Mouse (Mus musculus) liver, embryonic 11.5 days (tissue): ENCODE results near the gene Nmnat3. TPM values are rescaled to one million over a fixed set of nuclear protein-coding genes. Genes with fewer than 3 reads are reported as not detected.

Experiments used
- ATAC-seq: fragments of 200-750 bp; cut with Nextera tagmentation; replicated peaks from 2 replicates; pipeline ENCODE4 v1.8.0; 2017; ENCODE audit warnings: moderate number of reproducible peaks, mild to moderate bottlenecking, moderate TSS enrichment, moderate library complexity; ENCODE audit not compliant: low FRiP score
- DNase-seq: peaks from one replicate; pipeline ENCODE4 v3.0.0-alpha.2; 2017; ENCODE audit warnings: low spot score
- H3K27ac ChIP-seq: fragments of 300-500 bp; sonication (generic); 2 replicates; pipeline ENCODE4 v1.5.1; 2014; ENCODE audit warnings: mild to moderate bottlenecking, low read depth, low read length, control low read depth
- H3K27me3 ChIP-seq: fragments of 300-500 bp; sonication (generic); replicated peaks from 2 replicates; pipeline ENCODE4 v1.6.1; 2014; ENCODE audit warnings: low read length, mixed read lengths; ENCODE audit not compliant: control insufficient read depth, insufficient read depth
- H3K36me3 ChIP-seq: fragments of 300-500 bp; sonication (generic); 2 replicates; pipeline ENCODE4 v1.6.1; 2014; ENCODE audit warnings: mild to moderate bottlenecking, low read length, moderate library complexity, mixed read lengths; ENCODE audit not compliant: control insufficient read depth, insufficient read depth
- H3K4me1 ChIP-seq: fragments of 300-500 bp; sonication (generic); replicated peaks from 2 replicates; pipeline ENCODE4 v1.6.1; 2014; ENCODE audit warnings: low read length, mixed read lengths; ENCODE audit not compliant: control insufficient read depth, insufficient read depth
- H3K4me2 ChIP-seq: fragments of 300-500 bp; sonication (generic); 2 replicates; pipeline ENCODE4 v1.6.1; 2014; ENCODE audit warnings: mild to moderate bottlenecking, control low read depth, moderate library complexity
- H3K4me3 ChIP-seq: fragments of 300-500 bp; sonication (generic); 2 replicates; pipeline ENCODE4 v1.5.1; 2014; ENCODE audit warnings: low read depth, low read length, control low read depth
- H3K9ac ChIP-seq: fragments of 300-500 bp; sonication (generic); 2 replicates; pipeline ENCODE4 v1.6.1; 2014; ENCODE audit warnings: low read depth, low read length, control low read depth
- H3K9me3 ChIP-seq: fragments of 300-500 bp; sonication (generic); 2 replicates; pipeline ENCODE4 v1.6.1; 2016; ENCODE audit warnings: low read length, inconsistent platforms, mixed read lengths; ENCODE audit not compliant: control insufficient read depth
- WGBS: fragments of 180-500 bp; shearing (Covaris S2); extraction: QIAGEN DNeasy Blood & Tissue Kit; methylation state at CpG from one replicate; pipeline ENCODE4 v1.1.7; 2014; 5-methylcytosine and 5-hydroxymethylcytosine counted together
- polyA plus RNA-seq: library from polyadenylated mRNA; unstranded; fragments of >200 nt; fragmentation: Nextera tagmentation; extraction: Ambion mirVana; gene quantifications from 2 replicates; pipeline ENCODE4 v1.2.1, GENCODE M21; 2014

Nmnat3 gene
- polyA plus RNA-seq, 1 experiment from 2014 or later, result 35.9 TPM

DNA sequence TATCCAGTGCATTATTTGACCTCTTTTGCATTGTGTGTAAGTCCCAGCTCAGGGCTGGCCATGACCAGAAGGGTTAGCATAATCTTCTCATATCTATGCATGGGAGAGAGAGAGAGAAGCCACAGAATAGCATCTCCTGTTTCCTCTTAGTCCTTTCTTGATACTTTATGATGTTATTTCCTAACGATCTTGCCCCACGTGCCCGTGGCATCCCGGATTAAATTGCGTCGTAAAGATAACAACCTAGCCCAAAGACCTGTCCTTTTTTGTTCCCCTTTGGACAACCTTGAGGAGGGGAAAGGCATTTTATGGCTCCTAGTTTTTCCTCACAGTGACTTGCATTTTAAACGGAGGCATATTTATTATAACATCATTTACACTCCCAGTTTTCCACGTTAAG lies 78.8 kb downstream of the Nmnat3 start:
- no peaks in the 10 kb centered on the region for H3K4me1 ChIP-seq
- no peaks in the 10 kb centered on the region for H3K9me3 ChIP-seq
- no peak overlapping the region for H3K27ac ChIP-seq
- no peak for ATAC-seq
- no peaks in the 10 kb centered on the region for H3K27me3 ChIP-seq
- no peak overlapping the region for H3K4me2 ChIP-seq
- H3K9ac ChIP-seq, result no peak overlapping the region
- H3K36me3 ChIP-seq, result no peaks in the 10 kb centered on the region; the same call in 1 of the 2 replicates
- no peak overlapping the region for H3K4me3 ChIP-seq
- no peak for DNase-seq
- WGBS, result 80% methylated on average over 8 of the region's 8 CpGs

DNA sequence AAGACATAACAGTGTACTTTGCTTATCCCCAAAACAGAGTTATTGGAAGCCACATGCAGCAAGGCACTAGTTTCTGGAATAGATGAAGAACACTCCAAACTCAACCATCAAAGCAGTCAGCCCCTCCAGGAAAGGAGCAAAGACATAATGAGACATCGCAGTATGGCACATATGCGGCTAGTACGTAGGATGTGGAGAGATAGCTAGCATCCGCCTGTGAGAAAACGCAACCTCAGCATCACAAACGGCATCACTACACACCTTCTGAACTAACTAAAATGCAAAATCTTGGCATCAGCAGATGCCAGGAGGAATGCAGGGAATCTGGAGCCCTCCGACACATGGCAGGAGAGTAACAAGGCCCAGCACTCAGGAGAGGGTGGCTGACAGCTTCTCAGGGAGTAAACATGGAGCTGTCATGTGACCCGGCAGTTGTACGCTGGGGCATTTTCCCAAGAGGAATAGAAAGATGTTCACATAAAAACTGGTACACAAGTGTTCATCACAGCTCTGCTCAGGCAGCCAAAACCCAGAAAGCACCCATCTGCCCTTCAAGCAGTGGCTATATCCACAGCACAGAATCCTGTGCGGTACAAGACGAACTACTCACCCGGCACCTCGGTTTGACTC lies 80.2 kb downstream of the Nmnat3 start:
- Histone ChIP-seq H3K36me3 (no peaks in the 10 kb centered on the region; the same call in 1 of the 2 replicates), H3K27ac (no peak overlapping the region), H3K9ac (no peak overlapping the region), H3K4me3 (no peak overlapping the region), H3K4me1 (no peaks in the 10 kb centered on the region), H3K27me3 (no peaks in the 10 kb centered on the region), H3K4me2 (no peak overlapping the region), H3K9me3 (no peaks in the 10 kb centered on the region)
- ATAC-seq, result no peak
- WGBS, result 93% methylated on average over 13 of the region's 13 CpGs
- no peak for DNase-seq

DNA sequence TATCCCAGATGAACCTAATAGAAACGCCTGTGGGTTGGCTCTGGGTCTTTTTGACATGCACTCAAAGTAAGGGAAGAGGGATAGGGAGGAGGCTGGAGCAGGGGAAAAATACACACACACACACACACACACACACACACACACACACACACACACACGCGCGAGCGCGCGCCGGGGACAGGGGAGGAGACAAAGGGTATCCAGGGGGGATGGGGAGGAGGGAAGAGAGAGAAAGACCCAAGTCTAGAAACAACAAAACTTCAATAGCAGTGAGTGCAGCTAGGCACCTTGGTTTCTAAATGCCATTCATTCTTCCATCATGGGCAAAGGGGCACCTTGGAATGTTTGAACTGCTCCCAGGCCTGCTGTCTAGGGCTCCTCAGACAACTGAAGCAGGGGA lies 82.5 kb downstream of the Nmnat3 start:
- Histone ChIP-seq H3K36me3 (peaks cover 2% of the 10 kb centered on the region; the same call in 1 of the 2 replicates), H3K27me3 (no peaks in the 10 kb centered on the region), H3K27ac (no peak overlapping the region), H3K4me1 (no peaks in the 10 kb centered on the region), H3K4me3 (no peak overlapping the region), H3K9ac (no peak overlapping the region), H3K4me2 (no peak overlapping the region), H3K9me3 (no peaks in the 10 kb centered on the region)
- ATAC-seq, result no peak
- WGBS, result 77% methylated on average over 8 of the region's 8 CpGs
- DNase-seq, result no peak

DNA sequence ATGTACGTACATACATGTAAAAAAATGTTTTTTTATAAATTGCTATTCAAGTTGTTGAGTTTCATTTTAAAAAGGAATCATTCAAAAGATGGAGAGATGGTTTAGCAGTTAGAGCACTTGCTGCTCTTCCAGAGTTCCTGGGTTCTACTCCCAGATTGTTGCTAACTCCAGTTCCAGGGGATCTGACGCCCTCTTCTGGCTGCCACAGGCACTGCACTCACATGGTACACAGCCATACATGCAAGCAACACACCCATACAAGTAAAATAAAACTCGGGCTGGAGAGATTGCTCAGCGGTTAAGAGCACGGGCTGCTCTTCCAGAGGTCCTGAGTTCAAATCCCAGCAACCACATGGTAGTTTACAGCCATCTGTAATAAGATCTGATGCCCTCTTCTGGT lies 86.1 kb downstream of the Nmnat3 start:
- DNase-seq (no peak), ATAC-seq (no peak)
- Histone ChIP-seq H3K9me3 (no peaks in the 10 kb centered on the region), H3K4me3 (no peak overlapping the region), H3K9ac (no peak overlapping the region), H3K4me1 (no peaks in the 10 kb centered on the region), H3K27me3 (no peaks in the 10 kb centered on the region), H3K36me3 (peaks cover 2% of the 10 kb centered on the region; the same call in 1 of the 2 replicates), H3K4me2 (no peak overlapping the region), H3K27ac (no peak overlapping the region)
- WGBS, result 89% methylated on average over 5 of the region's 5 CpGs

GRCm38 (mm10) chr9:98374897-98375296 lies 87.7 kb downstream of the Nmnat3 start:
- ATAC-seq, result no peak
- DNase-seq, result no peak
- no peak overlapping the region for H3K4me2 ChIP-seq
- no peak overlapping the region for H3K9ac ChIP-seq
- H3K27me3 ChIP-seq, result no peaks in the 10 kb centered on the region
- no peak overlapping the region for H3K27ac ChIP-seq
- H3K4me3 ChIP-seq, result no peak overlapping the region
- peaks cover 2% of the 10 kb centered on the region; the same call in 1 of the 2 replicates for H3K36me3 ChIP-seq
- no peaks in the 10 kb centered on the region for H3K4me1 ChIP-seq
- WGBS, result 87% methylated on average over 11 of the region's 11 CpGs
- no peaks in the 10 kb centered on the region for H3K9me3 ChIP-seq

DNA sequence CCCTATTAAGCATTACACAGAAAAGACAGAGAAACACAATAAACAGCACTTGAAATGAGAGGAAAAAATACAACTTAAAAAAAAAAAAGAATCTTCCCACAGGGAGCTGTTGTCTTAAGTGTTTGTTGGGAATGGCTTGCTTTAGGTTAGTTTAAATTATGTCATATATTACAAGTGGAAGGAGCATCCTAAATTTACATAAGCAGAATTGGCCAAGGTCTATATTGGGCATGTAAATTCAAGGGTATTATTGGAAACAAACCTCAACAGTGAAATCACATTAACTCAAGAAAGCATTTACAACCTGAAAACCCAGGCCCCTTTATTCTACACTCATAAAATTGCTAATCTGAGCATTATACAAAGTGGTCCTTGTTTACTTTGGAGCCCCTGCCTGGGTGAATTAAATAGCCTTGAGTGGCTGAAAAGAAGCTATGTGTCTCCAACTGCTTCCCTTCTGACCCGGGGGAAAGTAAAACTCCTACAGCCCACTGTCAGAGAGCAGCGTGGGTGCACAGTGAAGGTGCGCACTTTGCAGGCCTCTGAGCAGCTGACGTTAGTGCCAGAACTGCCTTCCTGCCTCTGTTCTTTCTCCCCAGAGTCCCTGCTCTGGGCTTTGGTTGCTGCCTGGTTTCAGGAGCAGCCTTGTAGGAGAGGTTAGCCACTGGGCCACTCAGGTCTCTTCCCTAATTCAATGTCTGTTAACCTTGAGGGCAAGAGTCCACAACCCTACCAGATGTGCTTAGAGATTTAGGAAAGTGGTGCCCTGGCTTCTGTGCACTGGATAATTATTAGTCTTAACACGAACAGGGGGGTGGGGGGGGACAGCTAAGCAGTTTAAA lies 88.3 kb downstream of the Nmnat3 start:
- DNase-seq (no peak), ATAC-seq (no peak)
- H3K27ac ChIP-seq, result no peak overlapping the region
- H3K9me3 ChIP-seq, result no peaks in the 10 kb centered on the region
- H3K36me3 ChIP-seq, result peaks cover 2% of the 10 kb centered on the region; the same call in 1 of the 2 replicates
- no peaks in the 10 kb centered on the region for H3K27me3 ChIP-seq
- 70% methylated on average over 5 of the region's 5 CpGs for WGBS
- H3K4me2 ChIP-seq, result no peak overlapping the region
- no peaks in the 10 kb centered on the region for H3K4me1 ChIP-seq
- H3K4me3 ChIP-seq, result no peak overlapping the region
- no peak overlapping the region for H3K9ac ChIP-seq

- ATAC-seq, result no peak
- no peaks in the 10 kb centered on the region for H3K9me3 ChIP-seq
- H3K27me3 ChIP-seq, result no peaks in the 10 kb centered on the region
- no peak for DNase-seq
- no peak overlapping the region for H3K27ac ChIP-seq
- 77% methylated on average over 4 of the region's 4 CpGs for WGBS
- no peak overlapping the region for H3K4me2 ChIP-seq
- H3K4me3 ChIP-seq, result no peak overlapping the region
- no peaks in the 10 kb centered on the region for H3K4me1 ChIP-seq
- no peaks in the 10 kb centered on the region for H3K36me3 ChIP-seq
- no peak overlapping the region for H3K9ac ChIP-seq
Observed at GRCm38 (mm10) chr9:98379736-98380135, 92.5 kb downstream of the Nmnat3 start.

DNA sequence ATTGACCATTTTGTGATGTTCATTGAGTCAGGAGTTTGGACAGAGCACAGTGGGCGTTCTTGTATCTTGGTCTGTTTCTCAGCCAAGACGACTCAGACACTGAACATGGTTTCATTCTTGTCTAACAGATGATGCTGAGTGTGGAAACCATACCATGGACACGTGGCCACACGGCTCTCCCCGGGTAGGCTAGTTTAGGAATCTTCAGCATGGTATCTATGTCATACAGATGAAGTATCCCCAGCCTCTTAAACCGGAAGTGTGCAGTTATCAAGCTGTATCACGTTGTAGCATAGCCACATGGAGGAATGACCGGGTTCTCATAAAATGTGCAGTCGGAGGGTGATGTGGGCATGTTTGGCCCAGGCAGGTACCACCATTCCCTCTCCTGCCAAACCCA lies 93.4 kb downstream of the Nmnat3 start:
- 69% methylated on average over 9 of the region's 9 CpGs for WGBS
- Histone ChIP-seq H3K27me3 (no peaks in the 10 kb centered on the region), H3K4me3 (no peak overlapping the region), H3K9ac (no peak overlapping the region), H3K36me3 (no peaks in the 10 kb centered on the region), H3K27ac (no peak overlapping the region), H3K9me3 (no peaks in the 10 kb centered on the region), H3K4me2 (no peak overlapping the region), H3K4me1 (no peaks in the 10 kb centered on the region)
- ATAC-seq (peak; percentile 61; the same call in 1 of the 2 replicates), DNase-seq (no peak)
